Mouse (Mus musculus): ENCODE results near the gene Btbd18.

The Btbd18 gene

DNA sequence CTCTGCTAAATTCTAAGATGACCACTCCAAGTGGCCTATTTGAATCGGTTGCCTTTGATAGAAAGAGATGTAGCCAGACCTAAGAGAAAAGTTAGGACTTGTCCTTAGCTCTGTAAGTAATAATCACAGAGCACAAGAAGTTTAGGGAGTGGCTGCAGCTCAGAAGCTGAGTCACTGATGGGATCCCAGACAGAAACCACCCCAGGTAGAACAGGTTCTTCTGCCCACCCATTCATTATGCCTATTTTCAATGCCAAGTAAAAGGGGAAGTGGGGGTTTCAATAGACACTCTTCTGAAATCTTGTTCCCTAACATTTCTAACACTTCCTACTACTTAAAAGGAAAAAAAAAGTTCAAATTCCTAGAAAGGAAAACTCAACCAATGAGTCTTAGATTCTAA, 46.4 kb downstream of the Btbd18 start:
- no peak for DNase-seq

- no peak for DNase-seq
These were observed 48.6 kb downstream of the Btbd18 start for GRCm38 (mm10) chr2:84707523-84707922.

DNA sequence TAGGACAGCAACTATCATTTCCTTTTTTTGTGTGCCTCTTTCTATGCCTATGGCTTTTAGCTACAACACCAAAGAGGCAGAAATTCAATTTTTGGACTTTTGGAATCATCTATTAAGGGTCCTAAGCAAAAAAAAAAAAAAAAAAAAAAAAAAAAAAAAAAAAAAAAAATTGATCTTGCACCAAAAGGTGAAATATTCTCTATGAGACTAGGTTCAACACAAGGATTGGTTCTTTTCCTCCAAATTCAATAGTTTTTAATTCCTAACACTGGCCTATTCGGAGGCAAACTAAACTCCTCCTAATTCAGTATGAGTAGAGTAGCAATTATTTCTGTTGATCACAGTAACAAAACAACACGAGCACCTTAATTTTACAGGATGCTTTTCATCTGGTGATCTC, 53.0 kb downstream of the Btbd18 start:
- no peak for DNase-seq

DNA sequence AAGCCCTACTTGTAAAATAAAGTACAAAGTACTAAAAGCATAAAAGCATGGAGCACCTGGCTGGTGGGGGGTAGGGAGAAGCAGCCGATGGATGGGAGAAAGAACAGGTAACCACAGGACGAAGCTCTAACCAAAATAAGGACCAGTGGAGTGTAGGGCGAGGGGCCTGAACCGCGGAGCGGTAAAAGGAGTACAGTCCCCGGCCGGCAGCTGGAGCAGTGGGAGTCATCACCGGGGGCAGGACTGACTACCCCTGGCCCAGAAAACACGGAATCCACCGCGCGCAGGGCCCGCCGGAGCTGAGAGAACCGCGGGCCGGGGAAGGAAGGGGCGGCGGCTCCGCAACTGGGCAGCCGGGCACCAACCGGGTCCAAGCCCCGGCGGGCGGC, 55.5 kb downstream of the Btbd18 start:
- DNase-seq, result no peak

DNA sequence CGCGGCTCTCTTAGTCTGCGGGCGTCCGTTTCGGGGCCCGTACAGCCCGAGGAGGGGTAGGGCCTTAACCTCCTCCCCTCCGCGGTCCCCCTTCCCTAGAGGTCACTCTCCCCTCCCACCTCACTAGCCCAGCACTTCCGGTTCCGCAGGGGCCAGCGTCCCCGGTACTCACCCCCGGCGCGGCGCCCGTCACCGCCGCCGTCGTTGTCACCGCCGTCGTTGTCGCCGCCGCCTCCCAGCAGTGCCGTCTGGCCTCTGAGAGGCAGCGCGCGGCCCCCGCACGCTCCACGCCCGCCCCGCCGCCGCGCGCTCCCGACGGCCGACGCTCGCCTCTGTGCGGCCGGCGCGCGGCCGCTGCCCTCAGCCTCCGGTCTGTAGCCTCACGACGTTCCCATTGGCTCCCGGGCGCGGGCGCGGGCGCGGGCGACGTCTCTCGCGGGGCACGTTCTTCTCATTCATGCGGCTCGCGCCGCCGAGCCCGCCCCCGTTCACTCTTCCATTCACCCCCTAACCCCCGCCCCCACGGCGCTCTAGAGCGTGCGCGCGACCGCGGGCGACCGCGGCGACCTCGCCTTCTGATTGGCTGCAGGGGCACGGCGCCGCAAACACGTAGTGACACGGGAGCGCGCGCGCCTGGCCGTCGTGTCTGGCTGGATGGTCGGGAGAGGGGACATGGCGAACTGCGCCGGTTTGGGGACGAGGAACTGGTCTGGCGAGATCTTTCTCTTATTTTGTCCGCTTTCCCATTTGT, 56.1 kb downstream of the Btbd18 start, which contains the start of gene Zdhhc5:
Gene Zdhhc5 (minus strand): TSS at position 370 of the 751 bp plus-strand sequence.
- DNase-seq, result peak; percentile 98 to 99

GRCm38 (mm10) chr2:84715562-84716361, 56.9 kb downstream of the Btbd18 start:
- peak; percentile 91 to 94 for DNase-seq

DNA sequence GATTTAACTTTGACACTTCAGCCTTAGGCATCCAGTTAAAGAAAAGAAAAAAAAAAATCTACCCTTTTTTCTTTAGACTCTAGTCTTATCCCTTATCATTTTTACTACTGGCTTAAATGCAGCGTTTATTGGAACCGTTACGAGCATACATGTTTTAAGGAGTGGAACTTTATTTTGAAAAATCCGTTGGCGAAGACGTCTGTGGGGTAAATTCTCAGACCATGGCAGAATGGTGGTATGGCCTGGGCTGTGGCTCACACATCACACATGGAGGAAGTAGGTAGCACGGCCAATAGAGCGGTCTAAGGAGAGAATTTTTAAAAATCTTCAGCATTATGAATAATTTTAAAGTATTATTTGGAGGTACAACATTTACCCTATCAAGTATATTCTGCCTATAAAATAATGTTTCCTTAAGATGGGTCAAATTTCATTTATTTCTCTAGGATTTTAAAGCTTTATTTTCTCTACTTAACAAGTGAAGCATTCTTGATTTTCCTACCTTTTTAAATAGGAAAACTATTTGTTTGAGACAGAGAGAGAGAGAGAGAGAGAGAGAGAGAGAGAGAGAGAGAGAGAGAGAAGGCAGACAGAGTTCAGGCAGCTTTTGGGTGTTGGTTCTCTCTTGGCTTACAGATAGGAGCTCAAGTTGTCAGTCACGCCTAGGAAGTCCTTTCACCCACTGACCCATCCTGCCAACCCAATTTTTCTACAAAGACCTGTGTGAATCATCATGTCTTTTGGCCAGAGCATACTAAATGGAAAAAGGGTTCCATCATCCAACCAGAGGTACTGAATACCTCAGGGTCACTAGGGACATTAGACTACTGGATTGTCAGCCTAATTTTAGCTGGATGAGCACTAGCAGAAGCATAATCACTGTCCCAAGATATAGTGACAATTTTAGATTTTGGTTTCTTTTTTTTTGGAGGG, 57.8 kb downstream of the Btbd18 start:
- DNase-seq, result no peak

DNA sequence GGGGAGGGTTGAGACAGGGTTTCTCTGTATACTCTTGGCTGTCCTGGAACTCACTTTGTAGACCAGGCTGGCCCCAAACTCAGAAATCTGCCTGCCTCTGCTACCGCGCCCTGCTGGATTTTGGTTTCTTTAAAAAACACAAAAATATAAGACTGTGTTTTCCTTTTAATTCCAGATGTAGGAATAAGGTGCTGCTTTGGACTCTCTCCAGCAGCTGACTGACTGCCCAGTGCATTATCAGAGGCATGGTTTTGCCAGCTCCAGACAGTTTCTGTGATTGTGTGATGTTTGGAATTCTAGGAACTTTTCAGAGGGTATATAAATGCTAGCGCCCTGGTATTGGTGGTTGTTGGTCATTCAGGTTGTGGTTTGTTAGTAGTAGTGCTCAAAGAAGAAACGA, 58.5 kb downstream of the Btbd18 start:
- no peak for DNase-seq
